Mouse (Mus musculus) lung, adult 18-20 months (tissue): ENCODE measurements at regions not wholly inside any gene's neighbourhood (a gene's known extent, or its start where the extent isn't known, plus 50 kb on each side); places are given as distances from the start of the nearest gene placed in this dataset.

Source experiments
- DNase-seq, 2 experiments: peaks; one replicate each; pipeline ENCODE4 v3.0.0; 2022; ENCODE audit warnings: mixed read lengths in 2 of 2

DNA sequence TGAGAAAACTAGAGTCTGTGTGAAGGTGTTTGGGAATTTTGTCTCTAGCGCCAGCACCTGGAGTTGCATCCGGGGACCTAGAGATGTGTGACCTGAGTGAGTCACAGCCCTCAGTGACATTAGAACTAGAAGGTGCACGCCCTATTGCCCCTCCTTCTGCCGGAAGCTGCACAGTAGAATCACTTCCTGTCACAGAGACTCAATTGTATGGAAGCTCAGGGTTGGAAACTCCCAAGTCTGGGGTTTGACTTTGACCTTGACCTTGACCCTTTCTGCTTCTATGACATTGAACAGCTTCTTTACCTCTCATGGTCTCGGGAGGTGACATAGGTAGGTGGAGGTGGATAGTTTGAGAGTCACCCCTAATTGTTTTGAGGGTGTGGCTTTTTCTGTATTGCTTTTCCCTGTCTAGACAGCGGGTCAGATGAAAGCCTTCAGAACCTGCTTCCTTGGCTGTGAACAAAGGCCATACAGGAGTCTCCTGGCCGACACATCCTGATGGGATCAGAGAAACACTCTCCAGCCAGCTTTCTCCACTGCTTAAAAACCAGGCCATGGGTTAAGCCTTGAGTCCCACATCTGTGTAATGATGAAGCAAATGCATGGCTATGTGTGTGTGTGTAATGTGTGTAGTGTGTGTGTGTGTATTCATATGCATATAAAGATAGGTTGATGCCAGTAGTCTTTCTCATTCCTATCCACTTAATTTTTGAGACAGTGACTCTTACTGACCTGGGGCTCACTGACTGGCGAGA lies 328.7 kb downstream of the Gm45692 start:
- no peak for DNase-seq

DNA sequence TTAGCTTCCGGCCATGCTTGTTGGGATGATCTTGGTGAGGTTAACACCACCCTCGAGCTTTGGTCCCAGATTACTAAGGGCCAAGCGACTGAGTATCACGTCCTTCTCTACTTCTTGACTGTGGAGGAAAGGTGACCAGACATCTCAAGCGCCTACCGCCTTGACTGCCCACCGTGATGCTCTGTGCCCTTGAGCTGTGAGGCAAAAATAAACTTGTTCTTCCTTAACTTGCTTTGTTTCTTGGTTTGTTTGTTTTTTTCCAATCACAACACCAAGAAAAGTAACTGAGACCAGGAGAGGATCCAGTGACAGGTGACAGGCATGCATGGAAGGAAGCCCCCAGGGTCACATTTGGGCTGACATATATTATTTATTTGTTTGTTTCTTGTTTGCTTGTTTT lies 330.0 kb downstream of the Gm45692 start:
- no peak for DNase-seq

- no peak for DNase-seq
Measured at GRCm38 (mm10) chr8:26450543-26450942, 331.2 kb downstream of the Gm45692 start.

DNA sequence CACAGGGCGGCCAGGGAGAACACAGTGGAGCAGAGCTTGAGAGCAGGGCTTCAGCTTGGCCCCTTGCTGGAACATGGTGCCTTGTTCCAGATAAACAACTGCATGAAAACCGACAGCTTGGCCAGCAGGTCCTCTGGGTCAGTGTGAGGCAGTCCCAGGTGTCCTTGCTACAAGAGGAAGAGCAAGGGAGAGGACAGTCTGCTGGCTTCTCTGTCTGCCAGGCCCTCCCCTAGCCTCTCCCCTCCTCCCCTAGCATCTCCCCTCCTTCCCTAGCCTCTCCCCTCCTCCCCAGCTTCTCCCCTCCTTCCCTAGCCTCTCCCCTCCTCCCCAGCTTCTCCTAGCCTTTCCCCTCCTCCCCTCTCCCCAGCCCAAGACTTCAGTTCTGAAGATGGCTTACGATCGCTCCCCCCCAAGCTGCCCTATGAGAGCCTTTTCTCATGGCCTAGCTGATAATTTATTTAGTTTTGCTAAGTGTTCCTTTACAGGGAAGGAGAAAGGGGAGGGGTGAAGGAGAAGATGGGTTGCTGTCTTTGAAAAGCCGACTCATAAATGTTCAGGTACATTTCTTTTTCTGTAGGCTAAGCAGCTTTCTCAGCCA lies 333.7 kb downstream of the Gm45692 start:
- no peak for DNase-seq

DNA sequence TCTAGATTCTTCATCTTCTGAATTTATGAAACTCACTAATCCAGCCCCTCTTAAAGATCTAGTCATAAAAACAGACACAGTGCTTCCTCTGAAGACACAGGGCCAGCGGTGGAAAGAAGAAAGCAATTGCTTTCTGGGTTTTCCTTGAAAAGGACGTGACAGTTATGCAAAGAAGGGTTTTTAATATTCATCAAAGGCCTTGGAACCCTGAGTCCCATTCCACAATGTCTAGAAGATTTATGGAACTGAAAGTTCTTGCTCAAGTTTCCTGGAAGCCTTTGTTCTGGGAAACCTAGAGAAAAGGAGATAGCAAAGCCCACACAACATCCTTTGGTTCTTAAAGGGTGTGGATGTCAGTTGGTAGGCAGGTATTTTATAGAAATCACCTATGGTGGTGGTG lies 346.0 kb downstream of the Gm45692 start:
- DNase-seq = no peak

DNA sequence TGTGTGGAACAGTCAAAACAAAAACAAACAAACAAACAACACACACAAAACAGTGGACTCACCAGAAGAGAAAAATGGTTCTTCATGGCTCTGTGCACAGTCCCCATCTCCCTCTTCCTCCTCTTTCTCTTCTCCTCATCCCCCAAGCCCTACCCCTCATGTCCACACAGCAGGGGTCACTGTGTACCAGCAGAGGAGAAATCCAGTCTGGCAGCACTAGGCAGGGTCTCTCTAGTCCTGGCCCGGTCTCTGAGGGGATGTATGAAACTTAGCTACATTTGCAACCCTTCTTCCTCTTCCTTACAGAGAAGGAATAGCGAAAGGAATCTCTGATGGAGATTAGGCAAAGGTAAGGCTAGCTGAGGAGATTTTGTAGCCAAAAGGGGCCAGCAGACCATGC lies 349.1 kb downstream of the Gm45692 start:
- DNase-seq = no peak

- no peak for DNase-seq
Measured at GRCm38 (mm10) chr8:26469705-26470104, 350.4 kb downstream of the Gm45692 start.

DNA sequence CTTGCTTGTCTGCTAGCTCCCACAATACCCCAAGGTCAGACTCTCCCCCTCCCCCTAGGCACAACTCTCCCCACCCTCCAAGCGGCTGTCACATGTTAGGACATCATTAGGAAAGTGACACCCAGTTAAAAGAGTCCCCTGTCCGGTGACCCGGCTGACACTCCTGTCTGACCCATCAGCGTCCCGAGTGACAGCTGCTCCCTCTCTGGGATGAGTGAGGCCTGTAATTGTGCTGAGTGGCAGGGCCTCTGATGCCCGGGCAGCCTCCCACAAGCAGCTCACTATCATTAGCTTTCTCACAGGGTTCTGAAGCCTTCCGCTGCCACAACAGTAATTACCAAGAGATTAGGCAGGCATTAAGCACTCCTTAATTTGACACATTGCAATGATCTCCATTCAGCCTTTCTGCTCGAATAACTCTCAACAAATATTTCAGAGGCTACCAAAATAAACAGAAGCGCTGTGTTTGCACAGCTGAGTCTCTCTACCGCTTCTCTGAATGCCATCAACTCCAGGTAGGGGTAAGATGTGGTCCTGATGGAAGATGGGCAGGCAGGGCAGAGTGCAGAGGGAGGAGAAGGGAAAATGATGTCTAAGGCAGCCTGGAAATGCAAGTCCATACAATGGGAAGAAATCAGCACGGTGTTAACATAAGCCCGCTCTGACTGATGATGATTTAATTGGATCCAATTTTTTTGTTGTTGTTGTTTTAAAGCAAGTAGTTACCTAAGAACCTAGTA lies 352.6 kb downstream of the Gm45692 start:
- DNase-seq = no peak

DNA sequence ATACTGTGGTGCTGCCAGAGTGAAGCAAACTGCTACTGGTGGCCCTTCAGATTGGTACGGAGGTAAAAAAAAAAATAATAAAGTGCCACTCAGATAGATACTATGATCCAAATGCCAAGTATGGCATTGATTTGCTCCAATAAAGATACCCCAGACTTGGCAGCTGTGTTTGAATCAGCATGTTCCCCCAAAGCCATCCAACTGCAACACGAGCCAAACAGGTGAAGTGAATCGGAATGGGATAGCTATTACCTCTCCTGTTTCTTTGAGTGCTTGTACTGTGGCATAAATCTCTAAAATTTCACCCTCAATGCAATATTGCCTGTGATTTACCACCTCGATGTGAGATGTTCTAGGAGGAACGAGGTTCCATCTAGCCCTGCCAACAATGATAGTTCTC lies 365.4 kb downstream of the Gm45692 start:
- no peak for DNase-seq

DNA sequence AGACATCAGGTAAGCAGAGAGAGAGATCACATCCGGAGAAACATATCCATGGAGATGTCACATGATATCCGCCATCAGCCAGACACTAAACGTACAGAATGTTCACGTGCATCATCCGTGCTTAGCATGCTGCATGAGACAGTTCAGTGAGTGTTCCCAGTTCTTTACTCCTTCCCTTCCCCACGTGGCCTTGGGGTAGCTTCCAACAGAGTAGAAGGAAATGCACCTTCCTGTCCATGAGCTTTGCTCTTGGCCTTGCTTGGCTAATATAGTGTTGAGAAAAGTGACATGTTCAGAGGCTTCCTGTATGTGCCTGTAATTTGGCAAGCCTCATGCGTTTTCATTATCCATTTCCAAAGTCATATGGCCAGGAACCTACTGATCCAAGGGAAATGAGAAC lies 368.5 kb downstream of the Gm45692 start:
- DNase-seq = no peak

GRCm38 (mm10) chr8:26488590-26488989 lies 369.3 kb downstream of the Gm45692 start:
- DNase-seq = no peak

GRCm38 (mm10) chr8:26501196-26501813 lies 382.0 kb downstream of the Gm45692 start:
- DNase-seq = no peak

GRCm38 (mm10) chr8:26501814-26502572 lies 382.7 kb downstream of the Gm45692 start:
- DNase-seq = no peak

DNA sequence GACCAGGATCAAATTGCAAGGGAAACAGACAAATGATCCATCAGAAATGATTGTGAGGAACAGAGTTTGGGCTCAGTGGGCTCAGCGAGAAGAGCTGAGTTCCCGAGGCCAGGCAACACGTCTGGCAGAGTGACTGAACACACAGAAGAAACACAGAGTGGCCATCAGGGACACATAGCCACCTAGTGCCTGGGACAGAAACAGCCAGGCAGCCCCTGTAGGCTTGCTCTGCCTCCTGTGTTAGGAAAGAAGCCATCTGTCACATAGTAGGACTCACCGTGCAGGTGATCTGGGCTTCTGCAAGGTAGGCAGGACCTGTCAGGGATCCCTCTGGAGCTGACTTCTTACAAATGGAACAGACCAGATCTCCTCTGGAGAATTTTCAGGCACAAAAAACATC lies 383.4 kb downstream of the Gm45692 start:
- DNase-seq = no peak

DNA sequence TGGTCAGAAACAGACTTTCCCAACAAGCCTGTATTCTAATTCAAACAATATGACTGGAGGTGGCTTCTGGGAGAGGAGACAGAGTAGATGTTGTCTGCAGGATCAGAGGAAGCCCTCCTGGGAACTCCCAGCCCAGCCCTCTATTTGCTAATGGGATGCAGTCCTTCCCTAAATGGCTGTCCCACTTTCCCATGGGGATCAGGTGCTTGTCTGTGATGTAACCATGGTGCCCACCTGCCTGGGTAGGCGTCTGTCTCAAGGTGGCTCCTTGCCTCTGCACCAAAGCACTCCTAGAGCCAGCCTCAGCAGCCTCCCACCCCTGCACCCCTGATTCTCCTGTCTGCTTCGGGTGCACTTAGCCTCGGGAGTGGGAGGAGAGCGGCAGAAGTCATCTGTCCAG lies 384.6 kb downstream of the Gm45692 start:
- no peak for DNase-seq

- no peak for DNase-seq
Measured at GRCm38 (mm10) chr8:26504319-26505035, 385.1 kb downstream of the Gm45692 start.

DNA sequence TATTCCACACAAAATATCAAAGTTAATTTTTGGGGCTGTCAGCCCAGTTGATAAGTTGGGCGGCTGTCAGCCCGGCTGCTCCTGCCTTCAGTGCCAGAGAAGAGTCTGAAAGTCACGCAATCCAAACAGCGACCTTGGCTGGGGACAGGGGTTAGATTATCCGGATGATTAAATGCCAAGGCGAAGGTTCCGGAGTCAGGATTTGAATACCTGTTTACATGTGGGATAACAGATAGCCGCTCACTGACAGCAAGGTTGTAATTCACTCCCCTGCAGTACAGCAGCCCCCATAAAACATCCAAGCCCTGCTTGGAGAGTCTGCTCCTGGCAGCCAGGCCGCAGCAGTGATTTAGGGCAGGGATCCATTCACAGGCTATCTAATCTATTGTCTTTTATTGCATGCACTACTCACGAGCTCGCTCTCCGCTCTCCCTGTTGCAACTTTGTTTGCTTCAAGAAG lies 388.3 kb downstream of the Gm45692 start:
- DNase-seq = no peak

- no peak for DNase-seq
Measured at GRCm38 (mm10) chr8:26509254-26509653, 389.9 kb downstream of the Gm45692 start.

DNA sequence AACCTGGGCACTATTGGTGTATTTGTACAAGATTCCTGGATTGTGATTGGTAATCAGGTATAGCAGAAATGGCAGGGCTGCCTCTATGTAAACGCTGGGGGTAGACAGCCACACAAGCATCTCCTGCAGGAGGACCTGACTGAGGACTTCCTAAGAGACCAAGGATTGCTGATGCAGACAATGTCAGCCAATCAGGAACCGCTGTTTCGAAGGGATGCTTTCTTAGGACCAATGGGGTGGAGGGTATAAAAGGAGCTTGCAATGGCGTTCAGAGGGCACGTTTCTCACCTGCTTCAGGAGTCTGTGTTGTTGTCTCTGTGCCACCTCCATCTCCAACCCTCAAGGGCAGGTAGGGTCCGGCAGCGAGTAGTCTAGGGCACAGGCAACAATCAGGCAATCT lies 393.7 kb downstream of the Gm45692 start:
- no peak for DNase-seq

DNA sequence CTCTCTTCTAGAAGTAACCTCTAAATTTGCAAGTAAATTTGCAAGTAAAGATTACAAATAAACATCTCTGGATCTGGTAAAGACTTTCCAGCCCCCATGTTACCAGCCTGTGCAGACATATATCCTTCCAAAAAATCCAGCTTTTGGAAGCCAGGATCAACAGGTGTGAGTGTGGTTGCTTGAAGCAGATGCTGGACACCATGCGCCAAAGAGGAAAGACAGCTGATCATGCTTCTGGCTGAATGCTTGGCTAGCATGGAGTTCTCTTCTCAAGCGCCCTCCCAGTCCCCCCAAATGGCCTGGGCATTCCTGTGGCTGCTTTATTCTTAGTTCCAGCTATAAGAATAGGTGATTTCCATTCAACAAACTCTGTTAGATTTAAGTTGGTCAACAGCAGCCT lies 404.9 kb downstream of the Gm45692 start:
- DNase-seq = no peak

GRCm38 (mm10) chr8:26526474-26527185 lies 407.3 kb downstream of the Gm45692 start:
- DNase-seq = no peak
